Mouse (Mus musculus): ENCODE data around the gene Arhgap44.

GRCm38 (mm10) chr11:65061437-65061836, 101.3 kb downstream of the Arhgap44 start:
- no peak for TF ChIP-seq CTCF (IDR thresholded peaks at IDR 0.05; ENCODE audit: low read depth, low read length)
- no peak for TF ChIP-seq TAL1 (conservative IDR thresholded peaks at IDR 0.05; ENCODE audit: low read depth, low read length)

All from G1E (cell line).